Mouse (Mus musculus) embryo, embryonic 10 days (tissue): ENCODE measurements around the gene Rxfp1.

Experiments
- DNase-seq: peaks from one replicate; pipeline ENCODE4 v3.0.0-alpha.2; 2015; ENCODE audit warnings: low spot score

Rxfp1 gene

DNA sequence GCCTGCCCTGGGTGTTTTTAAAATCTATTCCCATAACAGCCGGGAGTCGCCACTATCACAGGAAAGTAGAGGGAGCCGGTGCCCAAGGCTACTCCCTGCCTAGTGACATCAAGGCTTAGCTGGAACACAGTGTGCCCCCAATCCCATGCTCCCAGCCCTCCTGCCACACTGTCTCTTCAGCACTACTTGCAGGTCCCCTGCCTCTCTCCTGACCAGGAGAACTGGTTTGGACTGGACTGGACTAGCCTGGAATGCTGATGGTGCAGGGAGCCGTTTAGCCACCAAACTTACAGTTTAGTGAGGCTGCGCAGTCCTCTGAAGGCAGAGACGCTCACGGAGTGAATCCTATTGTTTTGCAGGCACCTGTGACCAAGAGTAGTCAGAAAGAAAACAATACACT, 67.1 kb downstream of the Rxfp1 start:
- no peak for DNase-seq

DNA sequence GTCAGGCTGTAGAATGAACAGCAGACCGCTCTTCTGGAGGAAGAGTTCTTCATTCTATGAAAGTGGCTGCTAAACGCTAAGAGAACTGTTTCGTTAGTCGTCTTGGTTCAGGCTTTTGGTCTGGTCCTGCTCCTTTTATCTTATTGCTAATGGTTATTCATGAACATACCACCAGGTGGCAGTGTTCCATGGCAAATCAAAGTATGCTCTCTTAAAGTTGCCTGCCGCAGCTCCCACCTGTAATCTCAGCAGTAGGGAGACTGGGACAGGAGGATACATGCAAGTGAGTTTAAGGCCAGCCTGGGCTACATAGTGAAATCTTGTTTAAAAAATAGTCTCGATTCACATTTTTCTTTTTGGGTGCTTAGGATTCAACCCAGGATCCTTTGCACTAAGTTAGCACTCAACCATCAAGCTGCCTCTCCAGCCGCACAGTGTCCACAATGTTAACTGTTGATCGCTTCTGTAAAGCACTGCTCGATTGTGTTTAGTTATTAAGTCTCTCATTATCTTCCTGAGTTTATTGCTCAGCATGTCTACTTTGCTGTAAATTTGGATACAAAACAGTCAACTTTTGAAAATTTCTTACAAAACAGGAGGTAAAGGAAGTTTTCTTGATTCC, 72.8 kb downstream of the Rxfp1 start:
- DNase-seq = peak; percentile 83

GRCm38 (mm10) chr3:79656682-79657081, 81.0 kb downstream of the Rxfp1 start:
- no peak for DNase-seq

DNA sequence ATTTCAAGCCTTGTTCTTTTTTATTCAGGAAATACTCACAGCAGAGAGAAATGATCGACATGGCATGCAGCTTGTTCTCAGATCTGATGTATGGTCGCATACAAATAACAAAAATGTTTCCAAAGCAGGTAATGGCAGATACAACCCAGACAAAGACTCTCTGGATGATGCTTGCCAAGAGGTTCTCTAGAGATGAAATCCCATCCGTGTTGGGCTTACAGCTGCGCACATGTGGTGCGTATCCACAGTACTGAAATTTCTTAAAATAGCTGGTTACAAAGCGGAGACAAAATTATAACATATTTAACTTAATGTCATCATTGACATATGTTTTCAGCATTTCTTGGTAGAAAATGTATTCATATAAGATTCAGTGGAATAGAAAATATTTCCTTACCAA, 85.6 kb downstream of the Rxfp1 start:
- no peak for DNase-seq

DNA sequence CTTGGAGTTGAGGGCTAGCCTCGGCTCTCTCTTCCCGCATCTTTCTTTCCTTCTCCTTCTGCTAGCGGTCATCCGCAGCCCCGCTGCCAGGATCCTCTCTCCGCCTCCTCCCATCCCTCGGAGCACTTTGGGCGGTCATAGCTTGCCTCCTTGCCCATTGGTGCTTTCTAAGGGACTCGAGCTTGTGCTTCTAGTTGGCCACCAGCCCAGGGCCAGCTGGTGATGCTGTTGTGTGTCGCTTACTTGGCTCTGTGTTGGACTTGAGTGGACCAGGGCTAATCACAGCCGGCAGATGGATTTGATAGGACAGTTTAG, 108.3 kb downstream of the Rxfp1 start, which contains the start of gene Etfdh:
Gene Etfdh, minus strand, starts transcription at position 85 of the 315 bp plus-strand sequence.
- peak; percentile 79 for DNase-seq

DNA sequence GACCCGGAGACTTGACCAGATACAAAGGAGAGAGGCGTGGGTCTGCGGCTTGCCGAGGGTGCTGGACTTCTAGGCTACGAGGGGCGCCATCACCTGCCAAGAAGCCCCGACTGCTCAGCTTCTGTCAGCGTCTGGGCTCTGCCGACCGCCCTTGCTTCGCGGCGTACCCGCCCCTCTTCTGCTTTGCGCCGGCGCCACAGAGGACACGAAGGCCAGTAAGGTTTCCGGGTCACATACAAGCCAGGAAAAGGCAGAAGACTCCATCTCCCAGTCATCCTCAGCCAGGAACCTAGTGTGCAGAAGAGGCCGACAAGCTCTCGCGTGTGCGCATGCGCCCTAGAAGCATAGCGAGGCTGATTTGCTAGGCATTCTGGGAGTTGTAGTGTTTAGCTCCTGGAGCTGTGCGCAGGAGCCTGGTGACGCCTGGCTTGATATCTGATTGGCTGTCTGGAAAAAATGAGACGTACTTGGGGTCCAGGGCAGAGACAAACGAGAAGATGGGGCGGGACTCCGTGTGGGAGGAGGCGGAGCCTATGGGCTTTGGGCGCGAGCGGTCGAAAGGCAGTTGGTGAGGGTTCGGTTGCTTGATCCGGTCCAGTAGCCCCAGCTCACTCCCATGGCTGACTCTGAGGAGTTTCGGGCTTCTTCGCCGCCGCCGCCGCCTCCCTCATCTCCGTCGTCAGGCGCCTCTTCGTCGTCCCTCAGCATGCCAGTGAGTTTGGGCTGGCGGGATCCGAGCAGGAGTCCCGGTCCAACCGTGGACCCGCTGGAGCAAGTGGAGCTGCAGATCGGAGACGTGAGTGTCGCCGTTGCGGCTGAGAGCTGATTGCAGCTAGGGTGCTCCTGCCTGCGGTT, 108.9 kb downstream of the Rxfp1 start, which contains the start of gene 4930579G24Rik:
Gene 4930579G24Rik, plus strand, starts transcription at position 519 of the 855 bp plus-strand sequence.
- DNase-seq = peak; percentile 100

DNA sequence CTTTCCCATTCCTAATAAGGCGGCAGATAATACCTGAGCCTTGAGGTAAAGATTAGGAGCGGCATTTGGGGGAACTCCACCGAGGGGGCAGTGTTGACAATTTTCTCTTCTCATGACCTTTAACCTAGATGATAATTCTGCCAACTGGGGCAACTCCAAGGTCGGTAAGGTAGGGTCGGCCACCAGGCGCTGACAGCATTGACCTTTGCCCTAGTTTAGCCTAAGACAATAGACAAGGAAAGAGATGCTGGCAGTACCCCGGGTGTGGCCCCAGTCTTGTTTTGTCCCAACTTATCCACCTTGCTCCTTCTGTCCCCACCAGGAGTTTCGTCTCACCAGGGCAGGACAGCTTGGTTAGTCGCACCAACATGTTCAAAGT, 109.5 kb downstream of the Rxfp1 start:
- DNase-seq = peak; percentile 20

GRCm38 (mm10) chr3:79627484-79628181, 110.0 kb downstream of the Rxfp1 start:
- peak; percentile 11 for DNase-seq

GRCm38 (mm10) chr3:79609886-79610285, 127.8 kb downstream of the Rxfp1 start:
- no peak for DNase-seq

DNA sequence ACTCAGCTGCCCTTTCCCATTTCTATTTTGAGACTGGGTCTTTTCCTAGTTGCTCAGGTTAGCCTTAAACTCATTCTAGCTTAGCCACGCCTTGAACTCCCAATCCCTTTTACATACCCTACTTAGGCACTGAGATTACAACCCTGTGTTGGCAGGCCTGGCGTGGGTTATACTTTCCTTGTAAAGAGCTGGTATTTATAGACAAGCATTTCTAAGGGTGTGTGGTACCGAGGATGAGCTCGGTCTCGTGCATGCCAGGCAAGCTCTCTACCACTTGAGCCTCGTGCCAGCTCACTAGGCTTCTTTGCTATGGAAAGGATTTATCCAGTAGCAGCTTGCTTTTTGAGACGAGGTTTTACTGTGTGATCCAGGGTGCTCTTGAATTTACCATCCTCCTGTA, 142.2 kb downstream of the Rxfp1 start:
- no peak for DNase-seq

DNA sequence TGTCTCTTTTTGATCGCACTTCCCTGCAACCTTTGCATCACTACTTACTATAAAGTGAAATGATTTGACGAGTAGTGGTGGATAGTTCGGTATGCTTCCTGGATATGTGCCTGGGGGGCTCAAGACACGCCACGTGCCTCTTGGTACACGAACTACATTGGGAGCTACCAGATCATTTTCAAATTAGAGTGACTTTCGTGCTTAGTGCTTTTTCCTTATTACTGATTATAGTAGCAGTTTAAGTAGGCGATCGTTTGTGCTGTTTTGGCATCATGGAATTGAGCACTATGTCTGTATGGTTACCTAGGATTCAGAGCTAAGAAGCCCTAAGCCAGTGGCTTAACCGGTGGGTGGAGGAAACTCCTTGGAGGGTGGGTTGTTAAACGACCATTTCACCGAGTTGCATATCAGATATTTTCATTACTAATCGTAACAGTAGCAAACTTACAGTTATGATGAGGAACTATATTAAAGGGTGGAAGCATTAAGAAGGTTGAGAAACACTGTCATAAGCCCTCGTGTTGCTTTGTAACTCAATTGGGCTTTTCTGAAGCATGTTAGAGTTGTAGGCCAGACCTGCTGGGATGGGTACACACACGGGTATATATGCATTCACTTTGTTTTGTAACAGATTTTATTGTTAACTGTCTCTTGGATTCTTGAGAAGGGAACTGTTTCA, 145.7 kb downstream of the Rxfp1 start:
- DNase-seq = no peak
